Mouse (Mus musculus): ENCODE measurements around the gene Myo1a.

DNA sequence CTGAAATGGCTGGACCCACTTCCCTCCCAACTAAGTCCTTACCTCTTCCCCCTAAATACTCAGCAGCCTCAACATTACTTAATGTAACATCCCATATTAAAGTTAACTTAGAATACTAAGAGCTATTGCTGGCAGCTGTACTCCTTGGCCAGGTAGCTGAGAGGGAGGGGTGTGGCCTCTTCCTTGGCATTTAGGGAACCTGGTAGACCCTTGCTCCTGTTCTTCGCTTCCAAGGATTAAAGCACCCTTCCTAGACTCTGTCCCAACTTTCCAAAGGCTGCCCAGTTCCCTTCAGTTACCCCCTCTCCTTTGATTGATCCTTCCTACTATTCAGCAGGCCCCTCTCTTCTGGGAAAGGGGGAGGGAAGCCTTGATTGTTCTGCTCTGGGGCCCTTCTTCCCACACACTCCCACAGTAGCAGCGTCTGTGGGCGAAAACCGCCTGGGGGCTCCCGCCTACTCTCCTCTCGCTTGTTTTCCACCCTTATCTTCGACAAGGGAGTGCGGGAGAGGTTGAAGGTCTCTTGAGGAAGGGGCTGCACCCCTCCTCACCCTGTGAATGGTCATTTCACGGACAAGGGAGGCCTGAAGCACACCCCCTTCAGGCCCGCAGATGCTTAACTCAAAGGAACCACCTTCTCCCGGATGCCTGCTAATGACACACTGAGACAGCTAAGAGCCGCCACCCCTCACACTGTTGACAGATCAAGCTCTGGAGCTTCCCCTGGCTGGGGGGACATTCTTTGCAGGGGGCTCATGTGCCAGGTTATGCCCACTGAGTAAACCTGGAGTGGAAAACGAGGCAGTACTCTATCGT, 39.4 kb upstream of the Myo1a start:
- no peak for TF ChIP-seq MYOD1 (IDR thresholded peaks at IDR 0.05; ENCODE audit: control insufficient read depth in 1 of 3, insufficient read length in 2 of 3, low read depth in 2 of 3)
- TF ChIP-seq USF1 (IDR thresholded peaks at IDR 0.05; ENCODE audit: low read depth), result no peak
- no peak for TF ChIP-seq POLR2A (IDR thresholded peaks at IDR 0.05; ENCODE audit: insufficient read length, low read depth)
- TF ChIP-seq MYOG (IDR thresholded peaks at IDR 0.05; ENCODE audit: control insufficient read depth in 1 of 3, insufficient read depth in 1 of 3, insufficient read length in 2 of 3, low read depth in 2 of 3), result no peak
- TF ChIP-seq TCF12 (IDR thresholded peaks at IDR 0.05; ENCODE audit: insufficient read depth, poor library complexity, severe bottlenecking), result no peak
- TF ChIP-seq MAX (IDR thresholded peaks at IDR 0.05; ENCODE audit: low read depth), result no peak
- TF ChIP-seq CEBPB (IDR thresholded peaks at IDR 0.05; ENCODE audit: insufficient read depth, poor library complexity, severe bottlenecking), result no peak
- no peak for TF ChIP-seq E2F4 (IDR thresholded peaks at IDR 0.05; ENCODE audit: insufficient read depth)
- no peak for TF ChIP-seq SRF (IDR thresholded peaks at IDR 0.05; ENCODE audit: control insufficient read depth, insufficient read length, low read depth)
